Mouse (Mus musculus) gastrocnemius, postnatal 36 days (tissue): Measurements from ENCODE around the gene Tmem150a. TPM values are rescaled to one million over a fixed set of nuclear protein-coding genes. Genes with fewer than 3 reads are reported as not detected.

Experiments
- DNase-seq, 2 experiments: peaks; one replicate each; pipeline ENCODE4 v3.0.0; 2022
- intact Hi-C: fragments of 180-260 bp; cut with DNase I; formaldehyde crosslinking; loops from one replicate; pipeline ENCODE4 v1.15.1; 2025
- total RNA-seq, 2 experiments: library from RNA; stranded (reverse); gene quantifications; 2 replicates each; pipeline ENCODE4 v1.2.3; 2021

Tmem150a gene
- total RNA-seq, 2 experiments from 2014 or later: 16.9 to 18.8 TPM

- intact Hi-C loops: no loop called here
- no peak for DNase-seq
Observed at GRCm38 (mm10) chr6:72370091-72370490, 14.8 kb downstream of the Tmem150a start.

GRCm38 (mm10) chr6:72371147-72371546, 15.9 kb downstream of the Tmem150a start:
- intact Hi-C loops: no loop called here
- no peak for DNase-seq

- DNase-seq: no peak
- intact Hi-C loops: no loop called here
Observed at GRCm38 (mm10) chr6:72371571-72371970, 16.3 kb downstream of the Tmem150a start.

GRCm38 (mm10) chr6:72373184-72373583, 17.9 kb downstream of the Tmem150a start:
- no peak for DNase-seq
- intact Hi-C loops: no loop called here

GRCm38 (mm10) chr6:72374206-72374605, 19.0 kb downstream of the Tmem150a start:
- DNase-seq: no peak
- intact Hi-C loops: no loop called here

- DNase-seq: no peak
- intact Hi-C loops: no loop called here
Observed at GRCm38 (mm10) chr6:72374820-72375563, 19.7 kb downstream of the Tmem150a start.

GRCm38 (mm10) chr6:72378510-72379234, 23.4 kb downstream of the Tmem150a start:
- intact Hi-C loops: no loop called here
- no peak for DNase-seq

GRCm38 (mm10) chr6:72379377-72380130, 24.3 kb downstream of the Tmem150a start:
- intact Hi-C loops: no loop called here
- DNase-seq: peak; percentile 19 to 39

GRCm38 (mm10) chr6:72380131-72380770, 25.0 kb downstream of the Tmem150a start, which contains the start of gene Vamp5:
Gene Vamp5 (minus strand): TSS chr6:72380468.
- intact Hi-C loops: no loop called here
- DNase-seq: peak; percentile 79

- intact Hi-C loops: no loop called here
Observed at GRCm38 (mm10) chr6:72382494-72382893, 27.2 kb downstream of the Tmem150a start.

GRCm38 (mm10) chr6:72383142-72383820, 28.0 kb downstream of the Tmem150a start:
- intact Hi-C loops: no loop called here
- no peak for DNase-seq

More at GRCm38 (mm10) chr6:72382494-72382893, 27.2 kb downstream of the Tmem150a start:
- DNase-seq: no peak

- intact Hi-C loops: no loop called here
Observed at GRCm38 (mm10) chr6:72383952-72384351, 28.7 kb downstream of the Tmem150a start.

GRCm38 (mm10) chr6:72385258-72385657, 30.0 kb downstream of the Tmem150a start:
- DNase-seq: no peak
- intact Hi-C loops: no loop called here

More at GRCm38 (mm10) chr6:72383952-72384351, 28.7 kb downstream of the Tmem150a start:
- no peak for DNase-seq

GRCm38 (mm10) chr6:72386561-72386960, 31.3 kb downstream of the Tmem150a start:
- intact Hi-C loops: no loop called here

GRCm38 (mm10) chr6:72387816-72388215, 32.6 kb downstream of the Tmem150a start:
- intact Hi-C loops: no loop called here
- no peak for DNase-seq

More at GRCm38 (mm10) chr6:72386561-72386960, 31.3 kb downstream of the Tmem150a start:
- DNase-seq: no peak

- intact Hi-C loops: no loop called here
- no peak for DNase-seq
Observed at GRCm38 (mm10) chr6:72388266-72388665, 33.0 kb downstream of the Tmem150a start.

GRCm38 (mm10) chr6:72388791-72389329, 33.6 kb downstream of the Tmem150a start:
- DNase-seq: no peak
- intact Hi-C loops: no loop called here

- DNase-seq: no peak
- intact Hi-C loops: no loop called here
Observed at GRCm38 (mm10) chr6:72389471-72389940, 34.3 kb downstream of the Tmem150a start.
